Mouse (Mus musculus) limb, embryonic 14.5 days (tissue): ENCODE measurements around the gene Mbtps2. TPM values are rescaled to one million over a fixed set of nuclear protein-coding genes. Genes with fewer than 3 reads are reported as not detected.

ENCODE experiments used
- ATAC-seq: fragments of 200-750 bp; cut with Nextera tagmentation; 2 replicates; pipeline ENCODE4 v1.8.0; 2017; ENCODE audit warnings: low read depth, moderate number of reproducible peaks, moderate TSS enrichment; ENCODE audit not compliant: low FRiP score
- DNase-seq: peaks from one replicate; pipeline ENCODE4 v3.0.0-alpha.2; 2015; ENCODE audit warnings: low spot score
- H3K27ac ChIP-seq: fragments of 300-500 bp; sonication (generic); replicated peaks from 2 replicates; pipeline ENCODE4 v1.5.1; 2014; ENCODE audit warnings: low read depth, mild to moderate bottlenecking, low read length, moderate library complexity, mixed read lengths
- H3K27me3 ChIP-seq: fragments of 300-500 bp; sonication (generic); 2 replicates; pipeline ENCODE4 v1.6.1; 2014; ENCODE audit warnings: low read length, mixed read lengths; ENCODE audit not compliant: control insufficient read depth, insufficient read depth
- H3K36me3 ChIP-seq: fragments of 300-500 bp; sonication (generic); 2 replicates; pipeline ENCODE4 v1.6.1; 2014; ENCODE audit warnings: mild to moderate bottlenecking, low read length, moderate library complexity, mixed read lengths; ENCODE audit not compliant: control insufficient read depth, insufficient read depth
- H3K4me1 ChIP-seq: fragments of 300-500 bp; sonication (generic); 2 replicates; pipeline ENCODE4 v1.6.1; 2014; ENCODE audit warnings: antibody characterized with exemption, low read length, mixed read lengths; ENCODE audit not compliant: control insufficient read depth, insufficient read depth
- H3K4me2 ChIP-seq: fragments of 300-500 bp; sonication (generic); replicated peaks from 2 replicates; pipeline ENCODE4 v1.6.1; 2014; ENCODE audit warnings: low read depth, mild to moderate bottlenecking, low read length, moderate library complexity; ENCODE audit not compliant: severe bottlenecking
- H3K4me3 ChIP-seq: fragments of 300-500 bp; sonication (generic); replicated peaks from 2 replicates; pipeline ENCODE4 v1.5.1; 2014; ENCODE audit warnings: low read length
- H3K9ac ChIP-seq: fragments of 300-500 bp; sonication (generic); 2 replicates; pipeline ENCODE4 v1.6.1; 2014; ENCODE audit warnings: mild to moderate bottlenecking, low read depth, low read length, moderate library complexity; ENCODE audit not compliant: severe bottlenecking
- H3K9me3 ChIP-seq: fragments of 300-500 bp; sonication (generic); 2 replicates; pipeline ENCODE4 v1.6.1; 2016; ENCODE audit warnings: low read length; ENCODE audit not compliant: control insufficient read depth
- POLR2A ChIP-seq: fragments of 200-500 bp; IDR thresholded peaks from 2 replicates; pipeline ENCODE4 v1.8.0; 2012; ENCODE audit warnings: inconsistent platforms, mild to moderate bottlenecking, moderate library complexity, borderline replicate concordance; ENCODE audit not compliant: insufficient read depth, insufficient read length; ENCODE audit errors: extremely low read depth
- WGBS: fragments of 180-500 bp; shearing (Covaris S2); extraction: QIAGEN DNeasy Blood & Tissue Kit; methylation state at CpG from one replicate; pipeline ENCODE4 v1.1.7; 2014; 5-methylcytosine and 5-hydroxymethylcytosine counted together
- polyA plus RNA-seq, 2 experiments: library from polyadenylated mRNA; depleted of rRNA in 1 of 2; stranded (reverse) in 1 of 2; unstranded in 1 of 2; fragments of >200 nt; fragmentation: Nextera tagmentation in 1 of 2; extraction: Ambion mirVana in 1 of 2; gene quantifications; 2 replicates each; pipeline versions ENCODE4 v1.2.1 to v1.2.3; 2012 to 2014

Mbtps2 gene
- polyA plus RNA-seq, 2 experiments: 18.7 to 28.5 TPM

DNA sequence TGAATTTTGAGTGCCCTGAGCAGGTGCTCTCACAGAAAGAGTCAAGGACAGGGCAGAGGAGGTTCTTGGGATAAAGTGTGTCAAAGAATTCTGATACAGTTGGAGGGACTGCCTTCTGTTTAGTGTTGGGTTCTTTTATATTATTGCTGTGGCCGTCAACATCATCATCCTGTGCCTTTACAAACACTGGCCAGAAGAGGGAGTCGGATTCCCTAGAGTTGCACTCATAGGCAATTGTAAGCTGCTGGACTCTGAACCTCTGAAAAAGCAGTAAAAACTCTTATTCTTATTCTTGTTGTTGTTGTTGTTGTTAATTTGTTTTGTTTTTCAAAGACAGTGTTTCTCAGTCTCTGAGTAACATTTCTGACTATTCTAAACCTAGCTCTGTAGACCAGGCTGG is 111.8 kb downstream of the Mbtps2 start:
- H3K4me3 ChIP-seq: no peak overlapping the region
- no peaks in the 10 kb centered on the region for H3K9me3 ChIP-seq
- no peak for TF ChIP-seq POLR2A
- no peak for DNase-seq
- ATAC-seq: no peak
- H3K36me3 ChIP-seq: no peaks in the 10 kb centered on the region
- H3K27ac ChIP-seq: no peak overlapping the region
- no peak overlapping the region for H3K9ac ChIP-seq
- 64% methylated on average over 2 of the region's 2 CpGs for WGBS
- no peaks in the 10 kb centered on the region for H3K27me3 ChIP-seq
- no peak overlapping the region for H3K4me2 ChIP-seq
- H3K4me1 ChIP-seq: no peaks in the 10 kb centered on the region

Other genes with a start within 250 kb of the Mbtps2 start
- 7.0 TPM in 2 replicates for gene Phex, start 183.4 kb downstream of the Mbtps2 start, polyA plus RNA-seq (2012; rRNA removed)
- gene Phex, start 183.4 kb downstream of the Mbtps2 start, polyA plus RNA-seq (2014; fragmentation: Nextera tagmentation; extraction: Ambion mirVana): 7.8 and 7.9 TPM in 2 replicates
- gene Sms, start 106.4 kb downstream of the Mbtps2 start, polyA plus RNA-seq (2012; rRNA removed): 61.0 and 64.6 TPM in 2 replicates
- 54.8 and 57.0 TPM in 2 replicates for gene Sms, start 106.4 kb downstream of the Mbtps2 start, polyA plus RNA-seq (2014; fragmentation: Nextera tagmentation; extraction: Ambion mirVana)
- gene Yy2, start 29.7 kb downstream of the Mbtps2 start, polyA plus RNA-seq (2012; rRNA removed): 2.9 TPM in 1 of 2 replicates, not detected in the other
- 3.4 and 3.6 TPM in 2 replicates for gene Yy2, start 29.7 kb downstream of the Mbtps2 start, polyA plus RNA-seq (2014; fragmentation: Nextera tagmentation; extraction: Ambion mirVana)
- 19.7 and 29.7 TPM in 2 replicates for gene Smpx, start 100.2 kb upstream of the Mbtps2 start, polyA plus RNA-seq (2012; rRNA removed)
- 32.4 and 44.8 TPM in 2 replicates for gene Smpx, start 100.2 kb upstream of the Mbtps2 start, polyA plus RNA-seq (2014; fragmentation: Nextera tagmentation; extraction: Ambion mirVana)
- gene Klhl34, start 219.7 kb upstream of the Mbtps2 start, polyA plus RNA-seq (2012; rRNA removed): 0.06 and 0.08 TPM in 2 replicates
- 0.70 and 1.2 TPM in 2 replicates for gene Klhl34, start 219.7 kb upstream of the Mbtps2 start, polyA plus RNA-seq (2014; fragmentation: Nextera tagmentation; extraction: Ambion mirVana)